Mouse (Mus musculus) adrenal gland, adult 8-10 months (tissue): Measurements from ENCODE around the gene Sema5b. TPM values are rescaled to one million over a fixed set of nuclear protein-coding genes. Genes with fewer than 3 reads are reported as not detected.

Experiments
- DNase-seq: peaks from one replicate; pipeline ENCODE4 v3.0.0; 2022
- total RNA-seq, 4 experiments: library from RNA; stranded (reverse); gene quantifications; 2 replicates each; pipeline ENCODE4 v1.2.4; 2022

The Sema5b gene
- total RNA-seq, 4 experiments from 2014 or later = 1.1 to 33.5 (median 15.4) TPM

DNA sequence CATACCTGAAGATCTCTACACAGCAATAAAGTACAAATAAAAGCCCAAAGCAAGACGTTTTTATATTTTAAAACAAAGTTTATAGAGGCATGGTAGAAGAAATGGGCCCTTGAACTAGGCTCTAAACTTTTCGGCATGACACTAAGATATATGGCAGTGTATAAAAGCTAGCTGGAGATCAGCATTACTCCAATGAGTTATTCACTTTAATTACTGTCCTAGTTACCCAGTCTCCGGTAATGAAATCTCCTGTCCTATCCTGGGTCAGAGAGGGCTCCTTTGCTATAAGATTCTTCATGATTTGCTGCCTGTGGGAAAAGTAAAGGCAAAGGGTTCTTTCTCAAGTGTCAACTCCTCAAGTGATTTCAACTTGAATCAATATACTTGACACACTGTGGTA lies 98.6 kb downstream of the Sema5b start:
- no peak for DNase-seq

DNA sequence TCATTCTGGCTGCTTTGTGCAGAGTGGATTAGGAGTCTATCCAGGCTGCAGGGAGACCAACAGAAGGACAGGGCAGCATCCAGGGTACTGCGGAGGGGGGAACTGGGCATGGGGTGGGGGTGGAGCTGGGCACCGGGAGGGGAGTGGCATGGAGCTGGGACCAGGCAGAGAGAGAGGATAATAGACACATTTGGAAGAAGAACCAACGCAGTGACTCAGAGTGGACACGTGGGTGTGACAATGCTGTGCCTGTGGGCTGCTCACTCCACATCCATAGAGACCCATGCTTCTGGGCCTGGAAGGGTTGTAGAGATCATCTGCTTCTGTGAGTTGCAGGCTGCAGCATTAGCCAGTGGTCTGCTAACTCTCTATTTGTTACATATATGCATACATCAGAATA lies 107.9 kb downstream of the Sema5b start:
- no peak for DNase-seq

DNA sequence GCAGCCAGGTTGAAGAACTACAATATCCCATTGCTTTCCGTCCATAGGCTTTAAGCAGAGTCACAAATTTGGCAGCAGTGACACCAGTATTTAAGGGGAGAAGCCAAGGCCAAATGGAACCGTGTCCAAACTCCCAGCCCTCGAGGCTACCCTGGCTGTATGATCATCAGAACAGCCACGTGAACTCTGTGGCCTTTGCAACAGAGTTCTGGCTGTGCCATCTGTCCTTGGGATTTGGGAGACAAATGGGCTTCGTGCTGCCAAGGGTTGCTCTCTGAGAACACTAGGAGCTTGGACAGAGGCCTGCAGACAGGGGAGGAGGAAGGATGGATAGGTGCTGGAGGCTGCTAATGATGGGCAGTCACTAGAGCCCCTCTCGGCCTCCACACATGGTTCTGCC lies 111.3 kb downstream of the Sema5b start:
- DNase-seq = peak; percentile 90

DNA sequence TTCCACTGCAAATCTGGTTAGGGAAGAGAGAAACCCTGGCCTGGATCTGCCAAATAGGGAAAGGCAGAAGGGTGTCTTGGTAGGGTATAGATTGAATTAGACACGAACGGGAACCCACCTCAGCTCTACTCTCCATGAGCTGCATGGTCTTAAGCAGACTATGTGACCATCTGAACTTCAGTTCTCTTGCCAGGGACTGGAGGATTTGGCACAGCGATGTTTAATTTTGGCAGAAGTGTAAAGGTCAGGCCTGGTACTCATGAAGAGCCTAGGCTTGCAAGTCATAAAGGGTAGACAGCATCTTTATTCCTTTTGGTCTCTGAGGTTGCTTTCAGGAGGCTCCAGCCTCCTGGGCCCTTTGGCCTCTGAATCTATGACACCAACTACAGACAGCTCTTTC lies 111.8 kb downstream of the Sema5b start:
- peak; percentile 38 for DNase-seq

DNA sequence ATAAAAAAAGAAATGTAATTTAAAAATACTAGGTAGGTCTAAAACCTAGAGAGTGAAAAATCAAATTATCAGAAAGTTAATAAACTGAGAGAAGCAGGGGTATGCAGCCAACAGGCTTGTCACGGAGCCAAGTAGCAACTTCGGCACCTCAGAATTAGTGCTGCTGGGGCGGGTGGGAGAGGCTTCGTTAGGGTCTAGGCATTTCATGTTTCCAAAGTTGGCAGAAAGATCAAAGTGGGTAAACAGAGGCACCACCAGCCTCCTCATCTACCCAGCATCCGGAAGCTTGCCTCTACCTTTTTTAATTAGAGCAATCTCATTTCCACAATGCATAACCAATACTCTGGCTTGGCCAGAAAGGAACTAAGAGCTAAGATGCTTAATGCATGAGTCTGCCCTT lies 113.0 kb downstream of the Sema5b start:
- DNase-seq = no peak

DNA sequence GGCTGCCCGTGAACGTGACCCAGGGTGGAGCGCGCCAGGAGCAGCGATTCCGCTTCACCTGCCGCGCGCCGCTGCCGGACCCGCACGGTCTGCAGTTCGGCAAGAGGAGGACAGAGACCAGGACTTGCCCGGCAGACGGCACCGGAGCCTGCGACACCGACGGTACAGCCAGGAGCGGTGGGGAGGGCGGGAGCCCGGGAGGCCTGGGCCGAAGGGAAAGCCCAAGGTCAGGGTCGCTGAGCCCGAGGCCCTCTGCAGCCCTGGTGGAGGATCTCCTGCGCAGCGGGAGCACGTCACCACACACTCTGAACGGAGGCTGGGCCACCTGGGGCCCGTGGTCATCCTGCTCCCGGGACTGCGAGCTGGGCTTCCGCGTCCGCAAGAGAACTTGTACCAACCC lies 119.3 kb downstream of the Sema5b start:
- DNase-seq = no peak

DNA sequence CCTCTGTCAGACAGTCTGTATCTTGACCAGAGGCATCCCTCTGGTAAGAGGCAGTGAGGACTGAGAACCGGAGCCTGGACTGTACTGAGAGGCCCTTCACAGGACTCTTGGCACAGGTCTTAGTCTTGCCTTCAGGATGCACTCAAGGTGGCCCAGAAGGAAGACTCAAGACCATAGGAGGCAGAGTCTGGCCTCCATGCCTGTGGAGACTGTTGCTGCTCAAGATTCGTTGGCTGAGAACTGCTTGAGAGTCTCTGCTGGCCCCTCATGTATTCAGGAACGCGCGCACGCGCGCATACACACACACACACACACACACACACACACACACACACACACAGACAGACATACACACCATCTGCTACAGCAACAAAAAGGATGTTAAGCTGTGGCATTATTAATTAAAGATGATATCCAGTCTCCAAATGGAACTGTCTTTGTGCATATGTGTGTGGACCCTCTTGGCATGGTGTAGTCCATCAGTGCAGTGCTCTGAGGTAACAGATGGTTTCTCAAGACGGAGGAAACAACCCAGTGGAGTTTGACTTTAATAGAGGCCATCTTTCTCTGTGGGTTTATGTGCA lies 123.0 kb downstream of the Sema5b start:
- DNase-seq = no peak

DNA sequence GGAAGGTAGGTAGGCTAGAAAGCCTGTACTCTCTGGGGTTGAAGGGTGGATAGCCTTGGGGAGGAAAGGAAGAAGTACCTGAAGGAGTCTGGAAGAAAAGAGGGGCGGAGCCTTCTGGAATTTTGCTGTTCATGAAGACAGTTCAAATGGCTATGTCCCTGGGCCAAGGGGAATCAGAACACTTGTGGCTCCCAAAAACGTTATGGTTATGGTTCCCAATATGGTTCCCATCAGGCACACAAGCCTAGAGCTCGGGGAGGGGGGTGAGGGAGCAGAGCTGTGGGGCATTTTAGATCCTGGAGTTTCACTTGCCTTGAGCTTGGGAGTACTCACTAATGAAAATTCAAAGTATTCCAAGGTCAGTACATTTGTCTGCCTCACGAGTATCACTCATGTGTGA lies 123.9 kb downstream of the Sema5b start:
- no peak for DNase-seq

DNA sequence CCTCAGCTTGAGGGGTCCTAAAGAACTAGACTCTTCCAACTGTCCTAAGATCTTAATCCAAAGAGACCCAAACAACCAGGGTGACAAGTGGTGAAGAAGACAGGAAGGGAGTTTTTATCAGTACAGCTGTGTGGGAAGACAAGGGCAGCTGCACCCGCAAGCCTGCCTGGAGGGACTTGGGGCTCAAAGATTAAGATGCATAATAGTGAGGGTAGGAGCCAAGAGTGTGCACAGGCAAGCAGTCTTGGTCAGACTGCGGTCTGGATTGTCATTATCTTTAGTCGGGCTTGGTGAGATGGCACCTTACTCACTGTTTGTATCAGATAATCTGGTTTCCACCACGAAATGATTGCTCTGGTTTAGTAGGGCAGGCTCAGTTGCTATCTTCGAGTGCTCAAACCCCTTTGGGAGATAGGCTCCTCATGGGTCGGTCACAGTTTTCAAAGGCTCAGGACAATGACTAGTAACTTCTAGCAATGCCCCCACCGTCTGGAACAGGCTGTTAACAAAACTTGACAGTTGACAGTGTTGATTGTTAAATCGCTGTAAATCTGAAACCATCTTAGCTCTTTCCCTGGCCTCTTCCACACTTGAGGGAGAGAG lies 136.7 kb downstream of the Sema5b start:
- DNase-seq = no peak

DNA sequence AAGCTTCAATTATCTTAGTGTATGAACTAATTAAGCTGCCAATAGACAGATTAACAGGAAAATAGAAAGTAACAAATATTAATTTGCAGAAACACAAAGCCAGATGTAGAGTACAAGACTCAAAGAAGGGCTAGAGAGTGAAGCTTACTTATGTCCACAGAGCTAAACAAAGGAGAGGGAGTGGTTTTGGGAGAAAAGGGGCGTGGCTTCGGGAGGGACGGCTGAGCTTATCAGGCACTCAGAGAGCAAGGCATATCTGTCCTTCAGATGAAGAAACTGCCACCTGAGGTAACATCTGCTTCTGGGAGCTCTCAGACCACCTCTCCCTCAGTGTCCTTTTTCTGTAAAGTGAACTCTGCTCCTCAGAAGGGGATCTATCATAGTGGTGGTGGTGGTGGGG lies 137.5 kb downstream of the Sema5b start:
- DNase-seq = no peak

DNA sequence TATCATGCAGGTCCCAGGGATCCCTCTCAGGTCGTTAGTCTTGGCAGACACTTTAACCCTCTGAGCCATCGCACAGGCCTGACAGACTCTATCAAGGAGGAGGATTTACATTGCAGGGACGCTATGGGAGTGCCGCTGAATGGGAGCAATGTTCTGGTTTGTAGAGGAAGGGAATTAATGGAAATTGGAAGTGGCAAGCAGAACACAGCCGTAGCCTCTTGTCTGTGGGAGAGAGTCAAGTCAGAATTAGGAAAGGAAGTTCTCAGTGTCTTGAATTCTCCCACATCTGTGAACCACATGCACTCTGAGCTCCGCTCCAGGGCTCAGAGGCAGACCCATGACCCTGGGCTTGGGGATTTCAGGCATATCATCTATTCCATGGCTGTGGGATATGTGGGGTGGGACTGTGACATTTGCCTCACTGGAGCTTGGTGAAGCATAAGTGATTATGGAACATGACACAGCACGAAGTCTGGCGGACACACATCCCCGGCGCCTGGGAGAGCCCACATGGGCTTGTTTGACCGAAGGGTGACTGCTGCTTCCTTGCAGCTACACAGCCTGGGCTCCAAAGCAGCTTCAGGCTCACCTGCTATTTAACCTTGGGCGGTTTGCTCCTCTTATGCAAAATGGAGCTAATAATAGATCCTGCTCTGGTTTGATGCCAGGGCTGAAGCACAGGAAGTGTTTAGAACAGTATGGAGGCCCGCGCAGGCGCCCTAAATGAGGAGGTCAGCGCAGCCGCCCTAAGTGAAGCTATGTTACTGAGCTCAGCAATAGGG lies 140.6 kb downstream of the Sema5b start:
- no peak for DNase-seq

DNA sequence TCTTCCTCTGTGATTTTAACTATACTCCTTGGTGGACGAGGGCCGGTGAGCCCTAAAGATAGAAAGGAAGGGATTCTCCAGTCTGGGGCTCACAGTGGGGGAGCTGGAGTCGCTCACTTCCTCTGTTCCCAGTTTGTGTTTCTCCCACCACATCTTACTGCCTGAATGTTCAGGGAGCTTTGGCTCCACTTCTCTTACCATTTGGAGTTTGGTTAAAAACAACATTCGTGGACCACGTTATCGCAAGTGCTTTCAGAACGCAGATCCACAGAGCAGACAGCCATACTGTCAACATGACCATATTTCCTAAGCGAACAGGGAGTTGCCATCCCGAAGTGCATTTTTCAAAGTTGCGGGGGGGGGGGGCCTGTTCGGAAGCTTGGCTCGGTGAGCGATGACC lies 144.1 kb downstream of the Sema5b start:
- DNase-seq = no peak

DNA sequence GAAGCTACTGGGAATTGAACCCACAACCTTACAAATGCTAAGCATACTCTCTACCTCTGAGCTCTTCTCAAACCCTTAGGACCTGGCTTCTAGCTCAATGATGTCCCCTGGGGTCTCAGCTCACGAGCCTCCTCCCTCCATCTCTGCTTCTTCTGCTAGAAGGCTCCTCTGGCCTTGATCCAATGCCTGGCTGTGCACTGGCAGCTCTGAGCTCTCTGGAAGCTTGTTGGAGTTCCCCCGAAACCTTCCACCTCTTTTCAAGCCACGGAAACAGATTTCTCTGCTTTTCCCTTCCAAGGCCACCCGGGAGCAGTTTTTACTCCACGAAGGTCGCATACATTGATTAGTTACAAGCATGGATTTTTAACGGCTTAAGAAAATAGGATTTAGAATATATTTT lies 145.5 kb downstream of the Sema5b start:
- DNase-seq = peak; percentile 12

DNA sequence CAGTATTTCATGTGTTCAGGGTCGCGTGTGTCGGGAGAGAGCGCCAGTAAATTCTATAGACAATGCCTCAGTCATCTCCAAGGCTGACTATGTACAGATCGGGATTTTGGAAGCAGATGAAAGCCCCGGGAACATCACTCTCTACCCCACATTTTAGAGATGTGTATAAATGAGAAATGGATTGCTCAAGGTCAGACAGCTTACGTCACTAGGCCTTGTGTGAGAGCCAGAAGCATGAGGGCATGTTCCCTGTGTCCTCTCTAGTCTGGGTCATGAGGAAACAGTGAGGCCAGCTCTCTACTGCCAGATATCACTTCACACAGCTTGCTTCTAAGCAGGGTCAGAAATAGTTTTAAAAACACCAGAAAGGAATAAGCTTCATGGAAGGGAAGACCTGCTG lies 150.7 kb downstream of the Sema5b start:
- peak; percentile 75 for DNase-seq

DNA sequence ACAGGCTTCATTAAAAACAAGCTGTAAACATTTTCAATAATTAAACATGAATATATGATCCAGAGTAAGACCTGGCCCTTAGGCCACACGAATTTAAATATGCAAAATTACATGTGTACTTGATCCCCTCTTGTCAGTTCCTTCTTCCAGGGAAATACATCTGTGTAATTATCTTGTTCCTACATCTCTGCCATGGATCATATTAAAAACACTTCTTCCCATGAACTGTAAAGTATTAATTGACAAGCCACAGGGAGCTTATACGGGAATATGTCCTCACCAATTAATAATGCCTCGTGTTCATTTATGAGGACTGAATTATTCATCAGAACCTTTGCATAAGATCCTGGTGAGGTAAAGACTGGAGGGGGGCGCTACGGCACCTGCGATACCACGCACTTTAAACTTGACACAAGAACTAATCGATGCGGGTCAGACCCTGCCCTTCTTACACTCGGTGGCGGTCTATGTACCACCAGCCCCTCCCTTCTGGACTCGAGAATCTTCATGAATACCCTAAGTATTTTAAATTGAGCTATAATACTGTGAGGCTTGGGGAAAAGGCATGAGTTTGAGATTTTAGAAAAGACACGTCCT lies 153.4 kb downstream of the Sema5b start:
- no peak for DNase-seq

DNA sequence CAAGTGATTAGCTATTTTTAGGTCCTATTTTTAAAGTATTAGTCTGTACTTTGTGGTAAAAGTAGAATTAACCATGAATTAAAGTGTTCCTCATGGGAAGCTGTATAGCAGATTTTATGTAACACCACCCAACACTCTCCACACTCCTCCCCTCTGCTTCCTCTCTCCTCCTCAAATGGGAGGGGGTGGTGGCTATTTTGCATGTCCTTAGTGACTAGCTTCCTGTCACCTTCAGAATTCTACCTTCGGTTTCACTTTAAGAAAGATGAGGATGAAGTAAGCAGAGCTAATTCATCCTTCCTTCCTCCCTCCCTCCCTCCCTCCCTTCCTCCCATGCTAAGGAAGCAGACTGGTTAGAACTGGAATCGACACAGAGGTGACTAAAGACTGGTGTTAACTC lies 155.2 kb downstream of the Sema5b start:
- DNase-seq = no peak

DNA sequence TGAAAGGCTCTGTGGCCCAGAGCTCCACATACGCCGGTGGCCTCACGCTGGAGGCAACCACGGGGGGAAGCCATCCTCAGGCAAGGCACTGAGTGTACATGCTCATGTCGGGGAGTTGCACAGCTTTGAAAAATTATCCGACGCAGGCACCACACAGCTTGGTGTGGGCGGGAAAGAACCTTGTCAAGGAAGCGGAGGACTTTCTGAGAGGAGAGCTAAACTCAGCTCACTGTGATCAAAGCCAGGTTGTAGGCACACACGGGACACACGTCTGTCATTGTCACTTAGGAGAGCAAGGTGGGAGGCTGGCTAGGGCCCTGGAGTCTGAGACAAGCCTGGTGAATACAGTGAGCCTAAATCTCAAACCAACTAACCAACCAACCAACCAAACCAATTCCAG lies 160.9 kb downstream of the Sema5b start:
- DNase-seq = no peak

DNA sequence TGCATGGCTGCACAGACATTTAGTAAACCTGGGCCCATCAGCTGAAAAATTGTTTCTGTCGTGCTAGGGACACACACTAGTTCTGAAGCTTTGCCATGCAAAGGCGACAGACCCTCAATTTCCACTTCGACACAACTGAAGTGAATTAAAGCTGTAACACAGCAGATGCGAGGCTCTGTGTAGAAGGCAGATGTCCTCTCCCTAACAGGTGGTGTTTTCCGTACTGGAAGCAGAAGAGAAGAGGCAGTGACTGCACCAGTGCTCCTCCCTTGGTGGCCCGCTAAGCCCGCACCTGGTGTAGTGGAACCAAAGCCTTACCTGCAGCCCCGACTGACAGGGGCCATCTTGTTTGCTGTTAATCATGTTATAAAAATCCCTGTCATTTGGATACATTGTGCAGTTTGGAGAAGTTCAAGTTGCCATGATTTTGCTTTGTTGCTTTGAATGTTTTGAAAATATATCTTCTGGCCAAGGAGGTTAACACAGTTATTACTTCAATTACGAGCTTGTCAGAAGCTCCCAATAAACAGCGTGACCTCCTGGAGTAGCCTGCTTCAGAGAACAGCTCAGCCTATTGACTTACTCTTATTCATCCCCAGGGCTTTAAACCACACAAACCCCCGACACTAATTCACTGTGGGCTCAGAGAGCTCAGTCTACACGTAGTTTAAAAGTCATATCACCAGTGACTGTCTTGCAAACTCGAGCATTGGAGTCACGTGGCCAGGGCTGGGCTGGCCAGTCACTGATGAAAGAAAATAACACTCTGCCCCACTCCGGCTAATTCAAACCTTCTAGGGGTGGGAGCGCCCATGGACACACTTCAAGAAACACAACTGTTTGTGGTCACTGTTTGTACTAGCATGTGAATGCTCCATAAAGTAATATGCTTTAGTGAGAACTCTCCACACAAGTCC lies 163.1 kb downstream of the Sema5b start:
- DNase-seq = no peak

DNA sequence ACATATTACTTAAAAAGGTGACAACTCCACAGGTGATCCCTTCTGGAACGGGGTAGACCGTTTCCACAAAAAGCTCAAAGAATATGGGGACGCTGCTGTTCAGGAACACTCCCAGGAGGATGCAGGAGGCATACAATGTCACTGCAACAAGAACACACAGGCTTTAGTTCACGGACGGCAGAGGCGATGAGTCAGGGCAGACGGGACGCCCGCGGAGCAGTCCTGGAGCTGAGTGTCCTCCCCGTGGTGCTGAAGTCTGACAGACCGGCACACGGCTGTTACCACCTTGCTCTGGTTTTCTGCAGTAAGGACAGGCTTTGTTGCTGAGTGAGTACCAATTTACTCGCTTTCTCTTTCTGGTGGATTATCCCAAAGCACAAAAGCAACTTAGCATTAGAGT lies 163.9 kb downstream of the Sema5b start:
- no peak for DNase-seq

DNA sequence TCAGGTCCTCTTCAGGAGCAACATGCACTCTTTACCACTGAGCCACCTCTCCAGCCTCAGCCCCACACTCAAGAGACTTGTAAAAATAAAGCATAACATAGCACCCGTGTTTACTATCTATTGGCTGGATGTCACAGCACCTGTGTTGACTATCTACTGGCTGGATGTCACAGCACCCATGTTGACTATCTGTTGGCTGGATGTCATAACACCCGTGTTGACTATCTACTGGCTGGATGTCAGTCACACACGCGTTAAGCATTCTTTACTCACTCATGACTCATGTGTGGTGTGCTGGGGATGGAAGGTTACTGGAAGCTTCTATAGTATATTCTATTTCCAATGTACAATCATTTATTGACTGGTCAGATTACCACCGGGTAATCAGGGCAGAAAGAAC lies 166.1 kb downstream of the Sema5b start:
- no peak for DNase-seq

DNA sequence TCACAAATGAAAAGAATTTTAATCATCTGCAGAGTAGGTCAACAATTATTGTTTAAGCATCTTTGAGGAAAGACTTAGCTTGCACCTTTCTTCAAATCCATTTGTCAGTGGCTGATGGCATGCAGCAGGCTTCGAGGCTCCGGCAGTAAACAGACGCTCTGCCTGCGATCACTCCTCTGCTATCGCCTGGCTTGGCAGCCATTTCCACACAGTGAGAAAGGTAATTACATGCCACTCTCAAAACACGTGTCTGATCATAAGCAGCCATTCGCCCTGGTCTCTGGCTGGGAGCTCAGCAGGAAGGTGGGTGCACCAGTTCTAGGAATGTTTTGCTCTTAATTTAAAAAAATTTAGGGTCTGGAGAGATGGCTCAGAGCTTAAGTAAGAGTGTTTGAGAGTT lies 170.1 kb downstream of the Sema5b start:
- DNase-seq = no peak

DNA sequence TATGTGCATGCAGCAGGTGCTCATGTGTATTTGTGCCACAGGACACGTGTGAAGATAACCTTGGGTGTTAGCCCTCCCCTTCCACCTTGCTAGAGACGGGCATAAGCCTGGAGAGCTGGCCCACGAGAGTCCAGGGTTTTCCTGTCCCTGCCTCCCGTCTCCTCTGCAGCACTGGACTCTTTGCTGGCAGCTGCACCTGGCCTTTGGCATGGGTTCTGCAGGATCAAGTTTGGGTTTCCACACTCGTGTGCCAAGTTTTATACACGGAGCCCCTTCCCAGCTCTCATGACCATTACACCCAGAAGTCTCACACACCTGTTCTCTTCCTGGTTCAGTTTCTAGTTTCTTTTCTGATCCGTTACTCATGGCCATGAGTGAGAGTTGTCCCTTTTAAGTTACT lies 172.7 kb downstream of the Sema5b start:
- no peak for DNase-seq
